Mouse (Mus musculus): ENCODE measurements around the gene Oxld1.
"Not testable (repeated sequence)": the region's sequence is repeated elsewhere in the genome, so short reads cannot be mapped to it uniquely, and the experiment has no call there.

Gene Oxld1

DNA sequence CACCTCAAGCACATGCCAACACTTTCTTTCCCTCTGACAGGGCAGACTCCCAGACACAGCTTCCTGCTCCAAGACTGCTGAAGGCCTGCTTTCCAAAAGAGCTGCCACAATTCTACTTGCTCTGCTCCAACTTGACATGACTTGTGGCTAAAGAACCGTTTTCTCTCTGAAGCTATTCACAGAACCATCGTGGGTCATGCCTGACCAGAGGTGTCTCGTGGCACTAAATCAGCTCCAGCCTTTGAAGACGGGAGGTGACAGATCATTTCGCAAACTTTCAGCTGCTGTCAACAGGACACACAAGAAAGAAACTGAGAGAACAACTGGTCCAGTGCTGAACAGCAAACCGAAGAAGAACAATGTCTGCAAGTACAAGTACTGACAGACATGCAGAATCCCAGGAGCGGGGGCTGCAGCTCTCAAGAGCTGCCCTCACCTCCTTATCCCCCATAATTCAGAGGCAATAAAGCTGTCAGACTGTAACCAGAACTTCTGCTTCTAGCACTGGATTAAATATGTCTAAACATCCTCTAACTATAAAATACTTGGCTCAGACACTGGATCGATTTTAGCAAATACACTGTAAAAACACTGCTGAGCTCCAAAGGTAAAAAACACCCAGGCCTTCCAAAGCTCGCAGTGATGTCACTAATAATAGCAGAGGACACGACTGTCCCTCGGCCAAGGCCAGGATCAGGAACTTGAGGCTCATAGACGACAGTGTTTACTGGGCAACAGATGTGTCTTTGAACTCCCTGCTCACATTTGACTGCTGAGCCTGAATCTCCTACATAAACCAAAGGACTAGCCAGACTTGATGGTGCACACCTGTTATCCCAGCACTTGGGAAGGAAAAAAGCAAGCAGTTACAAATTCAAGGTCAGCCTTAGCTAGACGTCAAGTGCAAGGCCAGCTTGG lies 35.0 kb downstream of the Oxld1 start:
- DNase-seq = no peak

DNA sequence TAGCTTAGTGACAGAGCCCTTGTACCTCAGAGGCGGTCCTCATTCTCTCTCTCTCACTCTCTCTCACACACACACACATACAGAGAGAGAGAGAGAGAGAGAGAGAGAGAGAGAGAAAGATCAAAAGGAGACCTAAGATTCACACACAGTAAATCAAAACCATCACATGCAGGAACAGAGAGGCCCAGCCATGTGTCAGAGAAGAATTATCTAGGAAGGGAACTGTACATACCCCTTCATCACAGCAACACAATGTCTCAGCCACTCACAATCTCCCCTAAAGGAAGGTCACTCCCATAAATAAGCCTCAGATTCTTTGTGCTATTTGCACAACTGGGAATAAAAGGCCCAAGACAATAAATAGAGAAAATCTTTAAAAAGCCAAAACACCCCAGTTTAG lies 39.3 kb downstream of the Oxld1 start:
- DNase-seq = no peak

DNA sequence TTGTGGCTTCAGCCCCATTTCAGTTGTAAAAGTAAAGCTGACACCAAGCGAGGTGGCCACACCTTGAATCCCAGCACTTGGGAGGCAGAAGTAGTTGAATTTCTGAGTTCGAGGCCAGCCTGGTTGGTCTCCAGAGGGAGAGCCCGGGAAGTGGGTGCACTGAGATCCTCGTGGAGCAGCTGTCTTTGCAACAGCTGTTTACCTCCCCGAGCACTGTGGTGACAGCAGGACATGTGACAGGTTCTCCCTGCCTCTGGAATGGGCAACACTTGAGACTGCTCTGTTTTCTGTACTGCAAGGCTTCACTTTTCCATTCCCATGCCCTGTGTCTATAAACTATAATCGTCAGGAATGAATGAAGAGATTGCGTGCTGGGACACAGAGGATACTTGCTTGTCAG lies 40.0 kb downstream of the Oxld1 start:
- DNase-seq = no peak

DNA sequence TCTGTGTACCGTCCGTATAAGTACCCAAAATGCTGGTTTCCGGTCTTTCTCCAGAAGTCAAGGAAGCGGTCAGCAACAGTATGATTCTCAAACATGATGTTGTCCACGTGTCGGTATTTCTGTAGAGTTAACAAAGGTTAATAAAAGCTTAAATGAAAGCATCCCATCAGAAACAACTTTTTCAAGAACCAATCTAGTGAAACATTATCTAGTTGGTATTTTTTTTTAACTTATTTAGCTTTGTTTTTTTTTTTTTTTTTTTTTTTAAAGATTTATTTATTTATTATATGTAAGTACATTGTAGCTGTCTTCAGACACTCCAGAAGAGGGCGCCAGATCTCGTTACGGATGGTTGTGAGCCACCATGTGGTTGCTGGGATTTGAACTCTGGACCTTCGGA lies 44.2 kb downstream of the Oxld1 start:
- DNase-seq = not testable (repeated sequence)

Measured in liver (tissue).